Mouse (Mus musculus) neural tube, embryonic 12.5 days (tissue): ENCODE results near the gene Oas1e. TPM values are rescaled to one million over a fixed set of nuclear protein-coding genes. Genes with fewer than 3 reads are reported as not detected.
"Not testable (repeated sequence)": the region's sequence is repeated elsewhere in the genome, so short reads cannot be mapped to it uniquely, and the experiment has no call there.

Source experiments
- ATAC-seq: fragments of 200-750 bp; cut with Nextera tagmentation; 2 replicates; pipeline ENCODE4 v1.8.0; 2017; ENCODE audit warnings: low read depth, mild to moderate bottlenecking, moderate TSS enrichment, moderate library complexity; ENCODE audit not compliant: low FRiP score
- H3K27ac ChIP-seq: fragments of 300-500 bp; sonication (generic); 2 replicates; pipeline ENCODE4 v1.5.1; 2016
- H3K27me3 ChIP-seq: fragments of 300-500 bp; sonication (generic); replicated peaks from 2 replicates; pipeline ENCODE4 v1.6.1; 2016; ENCODE audit warnings: mild to moderate bottlenecking
- H3K36me3 ChIP-seq: fragments of 300-500 bp; sonication (generic); 2 replicates; pipeline ENCODE4 v1.6.1; 2016; ENCODE audit warnings: mild to moderate bottlenecking
- H3K4me1 ChIP-seq: fragments of 300-500 bp; sonication (generic); 2 replicates; pipeline ENCODE4 v1.6.1; 2016
- H3K4me2 ChIP-seq: fragments of 300-500 bp; sonication (generic); replicated peaks from 2 replicates; pipeline ENCODE4 v1.6.1; 2016; ENCODE audit warnings: mild to moderate bottlenecking
- H3K4me3 ChIP-seq: fragments of 300-500 bp; sonication (generic); 2 replicates; pipeline ENCODE4 v1.5.1; 2016
- H3K9ac ChIP-seq: fragments of 300-500 bp; sonication (generic); 2 replicates; pipeline ENCODE4 v1.6.1; 2016; ENCODE audit warnings: mild to moderate bottlenecking
- H3K9me3 ChIP-seq: fragments of 300-500 bp; sonication (generic); 2 replicates; pipeline ENCODE4 v1.6.1; 2016; ENCODE audit warnings: mild to moderate bottlenecking
- WGBS: fragments of 180-500 bp; shearing (Covaris S2); methylation state at CpG from one replicate; pipeline ENCODE4 v1.1.7; 2016; 5-methylcytosine and 5-hydroxymethylcytosine counted together
- polyA plus RNA-seq: library from polyadenylated mRNA; unstranded; fragments of >200 nt; fragmentation: Nextera tagmentation; extraction: Ambion mirVana; gene quantifications from 2 replicates; pipeline ENCODE4 v1.2.1, GENCODE M21; 2016

Gene Oas1e
- polyA plus RNA-seq: 0.24 TPM in 1 of 2 replicates, not detected in the other

- not testable (repeated sequence) for H3K4me2 ChIP-seq, ATAC-seq, H3K4me1 ChIP-seq, H3K9ac ChIP-seq, H3K27ac ChIP-seq, H3K4me3 ChIP-seq, H3K36me3 ChIP-seq, H3K27me3 ChIP-seq, H3K9me3 ChIP-seq
- WGBS: 67% methylated on average over 9 of the region's 9 CpGs
These were observed at the start of gene Oas1e for GRCm38 (mm10) chr5:120795480-120796034. Gene Oas1e, minus strand, starts transcription at chr5:120795530.

- WGBS: 80% methylated on average over 3 of the region's 3 CpGs
- no peaks in the 10 kb centered on the region for H3K4me1 ChIP-seq
- H3K27me3 ChIP-seq: no peaks in the 10 kb centered on the region
- no peak overlapping the region for H3K27ac ChIP-seq
- H3K9ac ChIP-seq: no peak overlapping the region
- no peak for ATAC-seq
- no peak overlapping the region for H3K4me2 ChIP-seq
- 0 out of 2 replicates have a peak, but pooled peaks cover 3% of the 10 kb centered on the region for H3K9me3 ChIP-seq
- no peaks in the 10 kb centered on the region for H3K36me3 ChIP-seq
- H3K4me3 ChIP-seq: no peak overlapping the region
These were observed 49.4 kb upstream of the Oas1e start for GRCm38 (mm10) chr5:120844713-120845112.

GRCm38 (mm10) chr5:120836731-120837585 is 41.6 kb upstream of the Oas1e start:
- Histone ChIP-seq H3K36me3 (no peaks in the 10 kb centered on the region), H3K9me3 (no peaks in the 10 kb centered on the region), H3K4me3 (no peak overlapping the region), H3K27ac (no peak overlapping the region), H3K9ac (no peak overlapping the region), H3K4me2 (no peak overlapping the region), H3K4me1 (no peaks in the 10 kb centered on the region), H3K27me3 (0 out of 2 replicates have a peak, but pooled peaks cover 4% of the 10 kb centered on the region)
- ATAC-seq: no peak
- WGBS: 8% methylated on average over 8 of the region's 8 CpGs

GRCm38 (mm10) chr5:120833335-120834280 is 38.3 kb upstream of the Oas1e start:
- Histone ChIP-seq H3K4me2 (peak overlapping the region; percentile 22; the same call in 1 of the 2 replicates), H3K9ac (no peak overlapping the region), H3K4me1 (no peaks in the 10 kb centered on the region), H3K9me3 (no peaks in the 10 kb centered on the region), H3K27ac (no peak overlapping the region), H3K4me3 (no peak overlapping the region), H3K36me3 (no peaks in the 10 kb centered on the region), H3K27me3 (0 out of 2 replicates have a peak, but pooled peaks cover 4% of the 10 kb centered on the region)
- WGBS: 12% methylated on average over 17 of the region's 17 CpGs
- no peak for ATAC-seq

- WGBS: 87% methylated on average over 4 of the region's 4 CpGs
- Histone ChIP-seq H3K4me1 (no peaks in the 10 kb centered on the region), H3K27me3 (0 out of 2 replicates have a peak, but pooled peaks cover 4% of the 10 kb centered on the region), H3K4me2 (no peak overlapping the region), H3K4me3 (no peak overlapping the region), H3K27ac (no peak overlapping the region), H3K36me3 (no peaks in the 10 kb centered on the region), H3K9me3 (no peaks in the 10 kb centered on the region), H3K9ac (no peak overlapping the region)
- no peak for ATAC-seq
These were observed 35.7 kb upstream of the Oas1e start for GRCm38 (mm10) chr5:120831031-120831430.

- Histone ChIP-seq H3K9ac (no peak overlapping the region), H3K9me3 (peaks cover 16% of the 10 kb centered on the region), H3K27ac (no peak overlapping the region), H3K36me3 (no peaks in the 10 kb centered on the region), H3K4me1 (no peaks in the 10 kb centered on the region), H3K4me2 (no peak overlapping the region), H3K4me3 (no peak overlapping the region), H3K27me3 (no peaks in the 10 kb centered on the region)
- ATAC-seq: no peak
These were observed 23.7 kb upstream of the Oas1e start for GRCm38 (mm10) chr5:120818999-120819398.

GRCm38 (mm10) chr5:120815949-120816348 is 20.6 kb upstream of the Oas1e start:
- no peaks in the 10 kb centered on the region; the same call in 1 of the 2 replicates for H3K4me1 ChIP-seq
- peaks cover 15% of the 10 kb centered on the region for H3K9me3 ChIP-seq
- H3K4me2 ChIP-seq: no peak overlapping the region
- H3K36me3 ChIP-seq: no peaks in the 10 kb centered on the region
- no peak overlapping the region for H3K9ac ChIP-seq
- no peak overlapping the region for H3K27ac ChIP-seq
- H3K27me3 ChIP-seq: no peaks in the 10 kb centered on the region
- H3K4me3 ChIP-seq: no peak overlapping the region
- 61% methylated on average over 3 of the region's 3 CpGs for WGBS
- ATAC-seq: no peak

GRCm38 (mm10) chr5:120813023-120813422 is 17.7 kb upstream of the Oas1e start:
- no peak for ATAC-seq

GRCm38 (mm10) chr5:120811951-120812819 is 16.9 kb upstream of the Oas1e start, which contains the start of gene Oas1c:
Gene Oas1c, minus strand, starts transcription at chr5:120812514.
- Histone ChIP-seq H3K27ac (no peak within 1 kb of the TSS), H3K36me3 (no peaks in the 10 kb centered on the region), H3K4me3 (peak within 1 kb of the TSS; percentile 11; the same call in 1 of the 2 replicates), H3K4me1 (no peaks in the 10 kb centered on the region; the same call in 1 of the 2 replicates), H3K27me3 (no peaks in the 10 kb centered on the region), H3K9me3 (no peaks in the 10 kb centered on the region), H3K4me2 (peak within 1 kb of the TSS; percentile 57), H3K9ac (0 out of 2 replicates have a peak within 1 kb of the TSS, but pooled peaks have one; percentile 44)
- 8% methylated on average over 18 of the region's 18 CpGs for WGBS
- 0 out of 2 replicates have a peak, but pooled peaks have one; percentile 44 for ATAC-seq

More at GRCm38 (mm10) chr5:120813023-120813422, 17.7 kb upstream of the Oas1e start:
- 83% methylated on average over 6 of the region's 6 CpGs for WGBS
- Histone ChIP-seq H3K27ac (no peak overlapping the region), H3K4me1 (no peaks in the 10 kb centered on the region; the same call in 1 of the 2 replicates), H3K27me3 (no peaks in the 10 kb centered on the region), H3K36me3 (no peaks in the 10 kb centered on the region), H3K4me3 (no peak overlapping the region; the same call in 1 of the 2 replicates), H3K4me2 (peak overlapping the region; percentile 57), H3K9me3 (no peaks in the 10 kb centered on the region), H3K9ac (no peak overlapping the region)

- no peaks in the 10 kb centered on the region for H3K27me3 ChIP-seq
These were observed 13.8 kb upstream of the Oas1e start for GRCm38 (mm10) chr5:120809171-120809570.

GRCm38 (mm10) chr5:120806458-120806857 is 11.1 kb upstream of the Oas1e start:
- ATAC-seq: no peak
- 100% methylated on average over 1 of the region's 1 CpGs for WGBS
- Histone ChIP-seq H3K4me1 (no peaks in the 10 kb centered on the region), H3K27me3 (no peaks in the 10 kb centered on the region), H3K4me2 (no peak overlapping the region), H3K4me3 (no peak overlapping the region), H3K9me3 (peaks cover 5% of the 10 kb centered on the region; the same call in 1 of the 2 replicates), H3K9ac (no peak overlapping the region), H3K36me3 (no peaks in the 10 kb centered on the region), H3K27ac (no peak overlapping the region)

More at GRCm38 (mm10) chr5:120809171-120809570, 13.8 kb upstream of the Oas1e start:
- Histone ChIP-seq H3K36me3 (no peaks in the 10 kb centered on the region), H3K4me1 (no peaks in the 10 kb centered on the region; the same call in 1 of the 2 replicates), H3K9ac (no peak overlapping the region), H3K4me2 (no peak overlapping the region), H3K4me3 (no peak overlapping the region), H3K9me3 (peaks cover 3% of the 10 kb centered on the region; the same call in 1 of the 2 replicates), H3K27ac (no peak overlapping the region)
- 38% methylated on average over 6 of the region's 6 CpGs for WGBS
- no peak for ATAC-seq
